Mouse (Mus musculus) myocyte (in vitro differentiated cells): Measurements from ENCODE around the gene Apex1. TPM values are rescaled to one million over a fixed set of nuclear protein-coding genes. Genes with fewer than 3 reads are reported as not detected.

Experiments used
- H3K27me3 ChIP-seq: one replicate; pipeline ENCODE4 v1.6.1; 2011; ENCODE audit not compliant: control insufficient read depth, insufficient read depth, insufficient read length
- H3K36me3 ChIP-seq: one replicate; pipeline ENCODE4 v1.6.1; 2011; ENCODE audit not compliant: control insufficient read depth, insufficient read depth
- H3K4me2 ChIP-seq: one replicate; pipeline ENCODE4 v1.6.1; 2011; ENCODE audit warnings: low read depth, control low read depth
- H3K4me3 ChIP-seq: one replicate; pipeline ENCODE4 v1.5.1; 2011; ENCODE audit warnings: mild to moderate bottlenecking, control low read depth, moderate library complexity
- H3K79me2 ChIP-seq: one replicate; pipeline ENCODE4 v1.6.1; 2011; ENCODE audit not compliant: control insufficient read depth, insufficient read depth
- H3ac ChIP-seq: one replicate; pipeline ENCODE4 v1.6.1; 2011; ENCODE audit not compliant: control insufficient read depth, insufficient read length
- CEBPB ChIP-seq: IDR thresholded peaks from 2 replicates; pipeline ENCODE4 v1.6.1; 2011; ENCODE audit warnings: mild to moderate bottlenecking, moderate library complexity; ENCODE audit not compliant: poor library complexity, insufficient read depth, severe bottlenecking
- E2F4 ChIP-seq: IDR thresholded peaks from one replicate; pipeline ENCODE4 v1.6.1; 2011; ENCODE audit warnings: mild to moderate bottlenecking, control low read depth, moderate library complexity; ENCODE audit not compliant: insufficient read depth
- MAX ChIP-seq: IDR thresholded peaks from one replicate; pipeline ENCODE4 v1.6.1; 2011; ENCODE audit warnings: low read depth, mild to moderate bottlenecking, control low read depth
- MYOD1 ChIP-seq, 3 experiments: IDR thresholded peaks; one replicate each; pipeline ENCODE4 v1.6.1; 2011; ENCODE audit warnings: control low read depth in 2 of 3, low read depth in 2 of 3, mild to moderate bottlenecking in 2 of 3, moderate library complexity in 1 of 3; ENCODE audit not compliant: insufficient read length in 2 of 3, control insufficient read depth in 1 of 3
- MYOG ChIP-seq, 3 experiments: IDR thresholded peaks; one replicate each; pipeline ENCODE4 v1.6.1; 2011; ENCODE audit warnings: control low read depth in 2 of 3, low read depth in 2 of 3, mild to moderate bottlenecking in 2 of 3; ENCODE audit not compliant: insufficient read length in 2 of 3, control insufficient read depth in 1 of 3, insufficient read depth in 1 of 3
- POLR2A ChIP-seq: IDR thresholded peaks from one replicate; pipeline ENCODE4 v1.6.1; 2011; ENCODE audit warnings: low read depth, mild to moderate bottlenecking, control low read depth, moderate library complexity; ENCODE audit not compliant: insufficient read length
- POLR2AphosphoS2 ChIP-seq: IDR thresholded peaks from one replicate; pipeline ENCODE4 v1.6.1; 2011; ENCODE audit warnings: low read depth, control low read depth; ENCODE audit not compliant: insufficient read length
- REST ChIP-seq: IDR thresholded peaks from one replicate; pipeline ENCODE4 v1.6.1; 2011; ENCODE audit warnings: mild to moderate bottlenecking, control low read depth, moderate library complexity; ENCODE audit not compliant: insufficient read depth, insufficient read length
- SRF ChIP-seq: IDR thresholded peaks from one replicate; pipeline ENCODE4 v1.6.1; 2011; ENCODE audit warnings: low read depth; ENCODE audit not compliant: control insufficient read depth, insufficient read length
- TCF12 ChIP-seq: IDR thresholded peaks from one replicate; pipeline ENCODE4 v1.6.1; 2011; ENCODE audit warnings: mild to moderate bottlenecking, control low read depth; ENCODE audit not compliant: poor library complexity, insufficient read depth, severe bottlenecking
- TCF3 ChIP-seq: IDR thresholded peaks from one replicate; pipeline ENCODE4 v1.6.1; 2011; ENCODE audit warnings: low read depth, control low read depth; ENCODE audit not compliant: insufficient read length
- USF1 ChIP-seq: IDR thresholded peaks from one replicate; pipeline ENCODE4 v1.6.1; 2011; ENCODE audit warnings: low read depth, mild to moderate bottlenecking, control low read depth, moderate library complexity
- polyA plus RNA-seq: library from polyadenylated mRNA; unstranded; fragments of >200 nt; fragmentation: generic; extraction: Trizol; gene quantifications from one replicate; pipeline ENCODE4 v1.2.1, GENCODE M21; 2012; ENCODE audit warnings: missing spikeins

The Apex1 gene
- polyA plus RNA-seq, 1 experiment, result 113 TPM

DNA sequence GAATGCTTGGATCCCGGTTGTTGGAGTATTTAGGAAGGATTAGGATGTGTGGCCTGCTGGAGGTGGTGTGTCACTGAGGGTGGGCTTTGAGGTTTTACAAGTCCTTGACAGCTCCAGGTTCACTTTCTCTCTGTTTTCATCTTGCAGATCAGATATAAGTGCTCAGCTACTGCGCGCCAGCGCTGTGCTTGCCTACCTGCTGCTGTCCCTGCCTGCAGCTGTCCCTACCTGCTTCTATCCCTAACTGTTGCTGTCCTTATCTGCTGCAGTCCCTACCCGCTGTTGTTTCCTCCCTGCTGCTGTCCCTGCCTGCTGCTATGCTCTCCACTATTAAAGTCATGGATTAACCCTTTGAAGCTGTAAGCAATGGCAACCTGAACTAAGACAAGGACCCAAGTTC, 50.2 kb downstream of the Apex1 start:
- H3K4me3 ChIP-seq, result no peak overlapping the region

DNA sequence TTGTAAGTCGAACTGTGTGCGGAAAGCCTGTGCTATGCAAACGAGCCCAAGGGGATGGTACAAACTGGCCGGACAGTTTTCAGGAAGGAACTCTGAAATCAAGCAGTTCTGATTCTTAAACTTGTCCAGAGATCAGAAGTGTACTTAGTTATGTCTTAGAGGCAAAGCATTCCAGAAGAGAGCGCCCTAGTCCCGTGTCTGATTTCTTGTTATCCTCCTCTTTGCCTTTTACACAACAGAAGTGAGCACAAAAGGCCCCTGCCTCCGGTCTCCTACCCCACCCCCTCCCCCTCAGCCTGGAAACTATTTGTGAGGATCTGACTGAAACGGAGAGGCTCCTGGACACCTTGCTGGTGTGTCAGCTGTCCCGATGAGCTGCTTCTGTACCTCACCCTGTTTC, 51.9 kb downstream of the Apex1 start:
- Histone ChIP-seq H3K36me3 (no peaks in the 10 kb centered on the region), H3K4me2 (no peak overlapping the region), H3K4me3 (no peak overlapping the region), H3K27me3 (no peaks in the 10 kb centered on the region), H3K79me2 (no peaks in the 10 kb centered on the region), H3ac (no peak overlapping the region)
- TF ChIP-seq TCF3 (no peak), MYOD1 (IDR thresholded peaks at IDR 0.05; ENCODE audit: control insufficient read depth in 1 of 3, insufficient read length in 2 of 3, low read depth in 2 of 3) (no peak), REST (no peak), MAX (no peak), POLR2A (no peak), POLR2AphosphoS2 (no peak), SRF (no peak), MYOG (IDR thresholded peaks at IDR 0.05; ENCODE audit: control insufficient read depth in 1 of 3, insufficient read depth in 1 of 3, insufficient read length in 2 of 3, low read depth in 2 of 3) (no peak), USF1 (no peak), TCF12 (no peak), CEBPB (no peak), E2F4 (no peak)

More for the DNA sequence above, 50.2 kb downstream of the Apex1 start:
- Histone ChIP-seq H3K27me3 (no peaks in the 10 kb centered on the region), H3ac (no peak overlapping the region), H3K4me2 (no peak overlapping the region), H3K36me3 (no peaks in the 10 kb centered on the region), H3K79me2 (no peaks in the 10 kb centered on the region)
- TF ChIP-seq POLR2A (no peak), TCF3 (no peak), REST (no peak), MYOG (IDR thresholded peaks at IDR 0.05; ENCODE audit: control insufficient read depth in 1 of 3, insufficient read depth in 1 of 3, insufficient read length in 2 of 3, low read depth in 2 of 3) (no peak), POLR2AphosphoS2 (no peak), SRF (no peak), TCF12 (no peak), E2F4 (no peak), CEBPB (no peak), MYOD1 (IDR thresholded peaks at IDR 0.05; ENCODE audit: control insufficient read depth in 1 of 3, insufficient read length in 2 of 3, low read depth in 2 of 3) (no peak), USF1 (no peak), MAX (no peak)

Other genes with a start within 250 kb of the Apex1 start
- not detected for gene Olfr747, start 231.8 kb upstream of the Apex1 start, polyA plus RNA-seq
- gene Olfr748, start 217.6 kb upstream of the Apex1 start, polyA plus RNA-seq, result not detected
- not detected for gene Olfr749, start 179.9 kb upstream of the Apex1 start, polyA plus RNA-seq
- 26.7 TPM for gene Ttc5, start 139.4 kb upstream of the Apex1 start, polyA plus RNA-seq
- gene Ccnb1ip1, start 117.2 kb upstream of the Apex1 start, polyA plus RNA-seq, result 0.16 TPM
- gene Parp2, start 117.1 kb upstream of the Apex1 start, polyA plus RNA-seq, result 22.1 TPM
- gene Tep1, start 54.4 kb upstream of the Apex1 start, polyA plus RNA-seq, result 20.6 TPM
- gene Klhl33, start 27.5 kb upstream of the Apex1 start, polyA plus RNA-seq, result 4.9 TPM
- 81.0 TPM for gene Osgep, start 75 bp upstream of the Apex1 start, polyA plus RNA-seq
- gene Pip4p1, start 5.9 kb downstream of the Apex1 start, polyA plus RNA-seq, result 71.3 TPM
- gene Pnp, start 6.1 kb downstream of the Apex1 start, polyA plus RNA-seq, result 20.4 TPM
- 11.9 TPM for gene Gm49342, start 19.5 kb downstream of the Apex1 start, polyA plus RNA-seq
- 0.08 TPM for gene Pnp2, start 31.0 kb downstream of the Apex1 start, polyA plus RNA-seq
- 0.10 TPM for gene Rnase10, start 82.8 kb downstream of the Apex1 start, polyA plus RNA-seq
- not detected for gene Rnase9, start 116.9 kb downstream of the Apex1 start, polyA plus RNA-seq
- gene Rnase11, start 125.2 kb downstream of the Apex1 start, polyA plus RNA-seq, result not detected
- gene Rnase12, start 132.7 kb downstream of the Apex1 start, polyA plus RNA-seq, result not detected
- gene Olfr750, start 149.5 kb downstream of the Apex1 start, polyA plus RNA-seq, result not detected
- 17.8 TPM for gene Rnase4, start 166.1 kb downstream of the Apex1 start, polyA plus RNA-seq
- 1.3 TPM for gene Ang, start 166.2 kb downstream of the Apex1 start, polyA plus RNA-seq
- 0.05 TPM for gene Eddm3b, start 189.5 kb downstream of the Apex1 start, polyA plus RNA-seq
- 0.12 TPM for gene Rnase6, start 198.9 kb downstream of the Apex1 start, polyA plus RNA-seq
- gene Rnase1, start 221.8 kb downstream of the Apex1 start, polyA plus RNA-seq, result 0.17 TPM
- gene Rnase2b, start 237.3 kb downstream of the Apex1 start, polyA plus RNA-seq, result not detected